Comparison of ENCODE assay signal across 25 mouse cellular contexts in genomic region chr13:12331528-12331927, GRCm38 (mm10). TPM values are rescaled to one million over a fixed set of nuclear protein-coding genes. Genes with fewer than 3 reads are reported as not detected.
DNase-seq lines count a peak whose midpoint lies in the region; ATAC-seq lines count a peak whose summit lies in the region.
"Had no signal": no experiment of that assay in that cellular context is flagged by ENCODE, and none has a peak within 500 bp of the region (broad histone marks: within the 10 kb centered on the region; RNA-seq: fewer than 3 reads in every experiment).

No protein-coding gene starts in this region.

- peaks cover 39% of the 10 kb centered on the region for H3K4me1 ChIP-seq in heart, embryonic 11.5 days (ENCODE audit: control insufficient read depth, insufficient read depth, low read length)
- H3K4me1 ChIP-seq in heart, embryonic 10.5 days, result peaks cover 55% of the 10 kb centered on the region
- no peaks in the 10 kb centered on the region for H3K4me1 ChIP-seq in hindbrain, embryonic 15.5 days (replicated peaks)
- H3K4me1 ChIP-seq in hindbrain, embryonic 16.5 days (ENCODE audit: control insufficient read depth, insufficient read depth, low read depth, low read length), result no peaks in the 10 kb centered on the region
- no peaks in the 10 kb centered on the region for H3K4me1 ChIP-seq in midbrain, embryonic 14.5 days (ENCODE audit: control insufficient read depth, insufficient read depth, low read length)
- H3K4me1 ChIP-seq in midbrain, embryonic 15.5 days, result no peaks in the 10 kb centered on the region
- no peaks in the 10 kb centered on the region for H3K4me1 ChIP-seq in stomach, embryonic 14.5 days (ENCODE audit: control insufficient read depth, insufficient read depth, low read length)
- H3K4me1 ChIP-seq: forebrain, embryonic 13.5 days; neural tube, embryonic 12.5 days had no signal

- no peak overlapping the region for H3K9ac ChIP-seq in heart, embryonic 11.5 days (ENCODE audit: low read depth, low read length)
- no peak overlapping the region for H3K9ac ChIP-seq in hindbrain, embryonic 15.5 days
- H3K9ac ChIP-seq in hindbrain, embryonic 16.5 days (ENCODE audit: low read depth, low read length), result no peak overlapping the region
- no peak overlapping the region for H3K9ac ChIP-seq in midbrain, embryonic 14.5 days (replicated peaks; ENCODE audit: low read length)
- H3K9ac ChIP-seq in midbrain, embryonic 15.5 days, result no peak overlapping the region
- no peak overlapping the region for H3K9ac ChIP-seq in stomach, embryonic 14.5 days (replicated peaks; ENCODE audit: low read depth, low read length)
- H3K9ac ChIP-seq: forebrain, embryonic 13.5 days; liver, embryonic 14.5 days; neural tube, embryonic 12.5 days had no signal

- 0 out of 2 replicates have a peak, but pooled peaks have one; percentile 28 for ATAC-seq in heart, embryonic 11.5 days (replicated peaks; ENCODE audit: insufficient number of reproducible peaks, low FRiP score, low TSS enrichment)
- peak; percentile 27; the same call in 1 of the 2 replicates for ATAC-seq in hindbrain, embryonic 15.5 days (ENCODE audit: low FRiP score, low read depth)
- ATAC-seq in hindbrain, embryonic 16.5 days, result no peak
- peak; percentile 31; the same call in 1 of the 2 replicates for ATAC-seq in midbrain, embryonic 14.5 days (ENCODE audit: low FRiP score, low TSS enrichment)
- no peak for ATAC-seq in midbrain, embryonic 15.5 days (replicated peaks)
- ATAC-seq in stomach, embryonic 14.5 days (ENCODE audit: insufficient number of reproducible peaks, insufficient read depth, low FRiP score, low read depth), result 0 out of 2 replicates have a peak, but pooled peaks have one; percentile 23
- ATAC-seq: forebrain, embryonic 13.5 days; lung, postnatal 0 days had no signal

- H3K27me3 ChIP-seq in heart, embryonic 11.5 days (ENCODE audit: control insufficient read depth, insufficient read depth, low read length), result no peaks in the 10 kb centered on the region
- H3K27me3 ChIP-seq in heart, embryonic 10.5 days (ENCODE audit: insufficient read depth, poor library complexity, severe bottlenecking), result no peaks in the 10 kb centered on the region
- H3K27me3 ChIP-seq in hindbrain, embryonic 15.5 days, result no peaks in the 10 kb centered on the region
- no peaks in the 10 kb centered on the region for H3K27me3 ChIP-seq in hindbrain, embryonic 16.5 days (replicated peaks; ENCODE audit: control insufficient read depth, insufficient read depth, low read length)
- H3K27me3 ChIP-seq in midbrain, embryonic 14.5 days (ENCODE audit: control insufficient read depth, insufficient read depth, low read length), result no peaks in the 10 kb centered on the region
- no peaks in the 10 kb centered on the region for H3K27me3 ChIP-seq in midbrain, embryonic 15.5 days (replicated peaks)
- no peaks in the 10 kb centered on the region for H3K27me3 ChIP-seq in stomach, embryonic 14.5 days (ENCODE audit: control insufficient read depth, insufficient read depth, low read length)
- H3K27me3 ChIP-seq: forebrain, embryonic 13.5 days; neural tube, embryonic 12.5 days had no signal

- no peak overlapping the region for H3K27ac ChIP-seq in heart, embryonic 11.5 days (ENCODE audit: low read depth, low read length)
- no peak overlapping the region for H3K27ac ChIP-seq in heart, embryonic 10.5 days
- no peak overlapping the region for H3K27ac ChIP-seq in hindbrain, embryonic 15.5 days (replicated peaks)
- H3K27ac ChIP-seq in hindbrain, embryonic 16.5 days (ENCODE audit: low read depth, low read length), result no peak overlapping the region
- no peak overlapping the region for H3K27ac ChIP-seq in midbrain, embryonic 14.5 days (replicated peaks; ENCODE audit: low read depth, low read length)
- no peak overlapping the region for H3K27ac ChIP-seq in midbrain, embryonic 15.5 days
- H3K27ac ChIP-seq in stomach, embryonic 14.5 days (ENCODE audit: low read length), result no peak overlapping the region
- H3K27ac ChIP-seq: forebrain, embryonic 13.5 days; left cerebral cortex, adult 2 months; liver, embryonic 14.5 days; neural tube, embryonic 12.5 days had no signal

- WGBS in heart, embryonic 11.5 days (ENCODE audit: insufficient replicate concordance), result 92% methylated on average over 5 of the region's 5 CpGs
- 89% methylated on average over 5 of the region's 5 CpGs for WGBS in heart, embryonic 10.5 days
- over 99% methylated on average over 5 of the region's 5 CpGs for WGBS in hindbrain, embryonic 15.5 days
- WGBS in hindbrain, embryonic 16.5 days, result 99% methylated on average over 5 of the region's 5 CpGs
- WGBS in midbrain, embryonic 14.5 days, result 97% methylated on average over 5 of the region's 5 CpGs
- over 99% methylated on average over 5 of the region's 5 CpGs for WGBS in midbrain, embryonic 15.5 days
- 93% methylated on average over 5 of the region's 5 CpGs for WGBS in stomach, embryonic 14.5 days

- no peak overlapping the region for H3K4me2 ChIP-seq in heart, embryonic 11.5 days
- H3K4me2 ChIP-seq in hindbrain, embryonic 15.5 days, result no peak overlapping the region
- H3K4me2 ChIP-seq in hindbrain, embryonic 16.5 days (ENCODE audit: low read length), result no peak overlapping the region
- H3K4me2 ChIP-seq in midbrain, embryonic 14.5 days (ENCODE audit: low read length), result no peak overlapping the region
- H3K4me2 ChIP-seq in midbrain, embryonic 15.5 days, result no peak overlapping the region
- H3K4me2 ChIP-seq in stomach, embryonic 14.5 days (replicated peaks; ENCODE audit: low read depth, low read length), result no peak overlapping the region
- H3K4me2 ChIP-seq: forebrain, embryonic 13.5 days; neural tube, embryonic 12.5 days had no signal

- DNase-seq in heart, embryonic 10.5 days (ENCODE audit: low spot score), result no peak
- DNase-seq in midbrain, embryonic 14.5 days, result no peak
- DNase-seq in natural killer cell, adult 2 months (ENCODE audit: low spot score in 2 of 2), result no peak
- DNase-seq: adrenal gland, postnatal 36 days; B cell, adult 2 months; cerebellum, adult 11-12 months; cerebellum, postnatal 25 days; embryo, embryonic 11 days; gastrocnemius, postnatal 36 days; heart, postnatal 10 days; kidney, adult 8-10 months; kidney, postnatal 25 days; layer of hippocampus, adult 9-11 months; left cerebral cortex, postnatal 4 days; thymus, postnatal 4 days had no signal

- H3K9me3 ChIP-seq in heart, embryonic 11.5 days (replicated peaks; ENCODE audit: control insufficient read depth, low read length), result no peaks in the 10 kb centered on the region
- no peaks in the 10 kb centered on the region for H3K9me3 ChIP-seq in heart, embryonic 10.5 days
- no peaks in the 10 kb centered on the region for H3K9me3 ChIP-seq in hindbrain, embryonic 15.5 days
- H3K9me3 ChIP-seq in hindbrain, embryonic 16.5 days (ENCODE audit: control insufficient read depth, low read length), result no peaks in the 10 kb centered on the region
- no peaks in the 10 kb centered on the region for H3K9me3 ChIP-seq in midbrain, embryonic 14.5 days (ENCODE audit: control insufficient read depth, low read length)
- H3K9me3 ChIP-seq in midbrain, embryonic 15.5 days, result no peaks in the 10 kb centered on the region
- H3K9me3 ChIP-seq in stomach, embryonic 14.5 days (ENCODE audit: control insufficient read depth, low read depth, low read length), result no peaks in the 10 kb centered on the region
- H3K9me3 ChIP-seq: forebrain, embryonic 13.5 days; neural tube, embryonic 12.5 days had no signal

- no peaks in the 10 kb centered on the region for H3K36me3 ChIP-seq in heart, embryonic 11.5 days (ENCODE audit: control insufficient read depth, insufficient read depth, low read length)
- peaks cover 29% of the 10 kb centered on the region for H3K36me3 ChIP-seq in heart, embryonic 10.5 days
- H3K36me3 ChIP-seq in hindbrain, embryonic 15.5 days, result no peaks in the 10 kb centered on the region
- H3K36me3 ChIP-seq in hindbrain, embryonic 16.5 days (ENCODE audit: control insufficient read depth, insufficient read depth, low read length), result no peaks in the 10 kb centered on the region
- H3K36me3 ChIP-seq in midbrain, embryonic 14.5 days (ENCODE audit: control insufficient read depth, insufficient read depth, low read length), result no peaks in the 10 kb centered on the region
- H3K36me3 ChIP-seq in midbrain, embryonic 15.5 days (replicated peaks), result no peaks in the 10 kb centered on the region
- no peaks in the 10 kb centered on the region for H3K36me3 ChIP-seq in stomach, embryonic 14.5 days (ENCODE audit: control insufficient read depth, insufficient read depth, low read length)
- H3K36me3 ChIP-seq: neural tube, embryonic 12.5 days had no signal

- no peak overlapping the region for H3K4me3 ChIP-seq in heart, embryonic 11.5 days (ENCODE audit: low read depth, low read length)
- H3K4me3 ChIP-seq in heart, embryonic 10.5 days, result no peak overlapping the region
- no peak overlapping the region for H3K4me3 ChIP-seq in hindbrain, embryonic 15.5 days
- no peak overlapping the region for H3K4me3 ChIP-seq in hindbrain, embryonic 16.5 days (ENCODE audit: low read length)
- H3K4me3 ChIP-seq in midbrain, embryonic 14.5 days (replicated peaks; ENCODE audit: low read depth, low read length), result no peak overlapping the region
- H3K4me3 ChIP-seq in midbrain, embryonic 15.5 days, result no peak overlapping the region
- H3K4me3 ChIP-seq in stomach, embryonic 14.5 days (ENCODE audit: low read depth, low read length), result no peak overlapping the region
- H3K4me3 ChIP-seq: forebrain, embryonic 13.5 days; left cerebral cortex, adult 2 months; neural tube, embryonic 12.5 days had no signal

RNA-seq across cellular contexts. Expression of gene Actn2, which starts 9.0 kb away (rescaled TPM):
- 1,008 and 1,229 TPM in 2 replicates for polyA plus RNA-seq in heart, embryonic 11.5 days (2014; fragmentation: Nextera tagmentation; extraction: Ambion mirVana)
- polyA plus RNA-seq in heart, embryonic 10.5 days (2016; fragmentation: Nextera tagmentation; extraction: Ambion mirVana), result 647 and 1,387 TPM in 2 replicates
- 3.4 and 3.8 TPM in 2 replicates for polyA plus RNA-seq in hindbrain, embryonic 15.5 days (2015; fragmentation: Nextera tagmentation; extraction: Ambion mirVana)
- 3.8 and 22.8 TPM in 2 replicates for polyA plus RNA-seq in hindbrain, embryonic 16.5 days (2015; fragmentation: Nextera tagmentation; extraction: Ambion mirVana)
- polyA plus RNA-seq in midbrain, embryonic 14.5 days (2014; fragmentation: Nextera tagmentation; extraction: Ambion mirVana), result 1.7 and 1.8 TPM in 2 replicates
- polyA plus RNA-seq in midbrain, embryonic 15.5 days (2015; fragmentation: Nextera tagmentation; extraction: Ambion mirVana), result 2.8 and 4.6 TPM in 2 replicates
- polyA plus RNA-seq in stomach, embryonic 14.5 days (2014; fragmentation: Nextera tagmentation; extraction: Ambion mirVana), result 0.64 and 0.74 TPM in 2 replicates

Comparison
In these comparisons a context has a peak if more than half of its experiments do, and no peak if none do; other contexts are left out.
1. ATAC-seq: peak in heart, embryonic 11.5 days (single experiment), hindbrain, embryonic 15.5 days (single experiment), midbrain, embryonic 14.5 days (single experiment) and stomach, embryonic 14.5 days (single experiment); none in hindbrain, embryonic 16.5 days (single experiment) and midbrain, embryonic 15.5 days (single experiment).
2. RNA of gene Actn2, which starts 9.0 kb away (polyA plus RNA-seq): 1,008 to 1,229 TPM in heart, embryonic 11.5 days and 647 to 1,387 TPM in heart, embryonic 10.5 days; 3.8 to 22.8 TPM in hindbrain, embryonic 16.5 days, 3.4 to 3.8 TPM in hindbrain, embryonic 15.5 days, 2.8 to 4.6 TPM in midbrain, embryonic 15.5 days, 1.7 to 1.8 TPM in midbrain, embryonic 14.5 days and 0.64 to 0.74 TPM in stomach, embryonic 14.5 days; every median in the first group is over 10 times any median in the second.